Mouse (Mus musculus): ENCODE measurements around the gene Map4k4. TPM values are rescaled to one million over a fixed set of nuclear protein-coding genes. Genes with fewer than 3 reads are reported as not detected.

The Map4k4 gene
- total and polyA plus RNA-seq, 2 experiments from 2014 or later = 34.1 to 189 TPM

DNA sequence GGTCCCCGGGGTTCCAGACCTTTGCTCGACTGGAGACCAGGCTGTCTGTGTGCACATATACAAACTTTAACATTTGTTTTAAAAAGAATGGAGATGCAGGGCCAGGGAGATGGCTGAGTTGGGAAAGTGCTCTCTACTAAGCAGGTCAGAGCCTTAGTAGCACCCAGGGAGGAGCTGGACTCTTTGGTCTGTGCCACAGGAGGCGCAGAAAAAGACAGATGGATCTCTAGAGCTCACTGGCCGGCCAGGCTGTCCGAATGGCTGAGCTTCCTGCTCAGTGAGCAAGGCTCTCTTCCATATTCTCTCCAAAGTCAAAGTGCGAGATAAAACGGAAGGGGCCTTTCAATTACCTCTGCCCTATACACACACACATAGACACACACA lies 33.6 kb upstream of the Map4k4 start:
- WGBS = 80% methylated on average over 7 of the region's 7 CpGs
- no peaks in the 10 kb centered on the region for H3K36me3 ChIP-seq (ENCODE audit: insufficient read depth, low read length)
- no peak overlapping the region for H3K27ac ChIP-seq
- no peaks in the 10 kb centered on the region for H3K9me3 ChIP-seq (ENCODE audit: low read length)
- no peak overlapping the region for H3K9ac ChIP-seq (replicated peaks; ENCODE audit: low read length)
- DNase-seq (ENCODE audit: low spot score) = no peak
- no peak overlapping the region for H3K4me3 ChIP-seq (ENCODE audit: low read length)
- H3K4me1 ChIP-seq (ENCODE audit: insufficient read depth, low read length) = peaks cover 12% of the 10 kb centered on the region
- no peak for ATAC-seq
- no peaks in the 10 kb centered on the region for H3K27me3 ChIP-seq (ENCODE audit: insufficient read depth, low read length)
- H3K4me2 ChIP-seq (ENCODE audit: low read depth, low read length) = no peak overlapping the region
- no peak for TF ChIP-seq CTCF (IDR thresholded peaks at IDR 0.05; ENCODE audit: low read depth)

DNA sequence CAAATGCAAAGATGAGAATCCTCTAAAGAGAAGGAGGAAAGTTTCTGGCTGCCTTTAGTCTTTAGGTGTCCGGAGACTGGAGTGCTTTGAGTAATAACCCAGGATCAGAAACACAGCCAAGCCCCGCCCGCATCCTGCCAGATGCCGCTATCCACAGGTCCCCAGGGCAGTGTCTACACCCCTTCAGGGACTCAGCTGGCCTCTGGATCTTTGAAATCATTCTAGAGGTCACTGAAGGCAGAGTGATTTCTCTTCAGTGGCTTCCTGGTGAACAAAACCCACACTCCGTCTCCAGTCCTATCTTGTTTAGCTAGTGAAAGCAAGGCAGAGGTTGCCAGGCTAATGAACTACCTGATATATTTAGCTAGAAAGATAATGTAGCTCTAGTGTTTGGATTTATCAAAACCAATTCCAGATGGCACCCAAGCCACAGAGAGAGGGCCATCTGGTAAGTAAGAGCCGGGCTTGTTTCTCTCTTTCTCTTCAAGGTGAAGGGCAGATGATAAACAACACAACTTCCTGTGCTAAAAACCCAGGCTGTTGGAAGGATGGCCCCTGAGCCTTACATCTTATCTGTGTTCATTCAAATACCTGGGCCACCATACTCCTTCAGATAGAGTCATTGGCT lies 32.6 kb upstream of the Map4k4 start:
- Histone ChIP-seq H3K4me3 (ENCODE audit: low read length) (no peak overlapping the region), H3K9me3 (ENCODE audit: low read length) (no peaks in the 10 kb centered on the region), H3K36me3 (ENCODE audit: insufficient read depth, low read length) (no peaks in the 10 kb centered on the region), H3K9ac (replicated peaks; ENCODE audit: low read length) (no peak overlapping the region), H3K27me3 (ENCODE audit: insufficient read depth, low read length) (no peaks in the 10 kb centered on the region), H3K4me2 (ENCODE audit: low read depth, low read length) (no peak overlapping the region), H3K4me1 (ENCODE audit: insufficient read depth, low read length) (peaks cover 12% of the 10 kb centered on the region), H3K27ac (no peak overlapping the region)
- ATAC-seq = no peak
- WGBS = 48% methylated on average over 6 of the region's 6 CpGs
- TF ChIP-seq CTCF (IDR thresholded peaks at IDR 0.05; ENCODE audit: low read depth) = no peak
- peak; percentile 18 for DNase-seq (ENCODE audit: low spot score)

DNA sequence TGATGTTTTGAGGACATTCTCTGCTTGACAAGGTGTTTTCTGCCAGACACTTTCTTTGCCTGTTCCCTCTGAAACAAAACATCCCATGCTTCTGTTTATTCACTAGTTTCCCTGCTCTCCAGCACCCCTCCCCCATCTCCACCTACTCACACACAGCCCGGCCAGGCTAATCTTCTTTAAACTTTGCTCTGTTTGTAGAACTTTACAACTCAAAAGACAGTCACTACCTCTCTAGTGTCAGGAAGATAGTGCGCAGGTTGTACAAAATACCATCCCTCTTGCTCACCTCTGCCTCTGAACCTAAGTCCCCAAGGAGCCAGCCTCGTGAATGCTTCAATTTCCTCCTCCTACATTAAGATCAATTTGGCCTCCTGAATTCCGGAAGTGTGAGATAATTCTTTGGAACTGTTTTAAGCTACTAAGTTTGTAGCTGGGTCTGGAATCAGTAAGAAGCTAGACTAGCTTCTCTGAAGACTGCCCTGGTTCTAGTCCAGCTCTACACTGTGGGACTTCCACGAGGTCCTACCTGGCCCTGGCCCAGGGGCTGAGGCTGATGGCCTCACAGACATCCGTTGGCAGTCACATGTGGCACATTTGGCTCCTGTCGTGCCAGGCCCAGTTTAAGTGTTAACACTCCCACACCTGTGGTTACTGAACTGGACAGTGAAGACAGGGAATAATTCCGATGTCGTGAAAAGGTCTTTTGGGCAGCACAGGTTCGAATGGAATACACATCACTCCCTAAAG lies 31.7 kb upstream of the Map4k4 start:
- Histone ChIP-seq H3K4me1 (ENCODE audit: insufficient read depth, low read length) (peaks cover 12% of the 10 kb centered on the region), H3K9me3 (ENCODE audit: low read length) (no peaks in the 10 kb centered on the region), H3K36me3 (ENCODE audit: insufficient read depth, low read length) (no peaks in the 10 kb centered on the region), H3K4me2 (ENCODE audit: low read depth, low read length) (no peak overlapping the region), H3K9ac (replicated peaks; ENCODE audit: low read length) (no peak overlapping the region), H3K27ac (no peak overlapping the region), H3K27me3 (ENCODE audit: insufficient read depth, low read length) (no peaks in the 10 kb centered on the region), H3K4me3 (ENCODE audit: low read length) (no peak overlapping the region)
- TF ChIP-seq CTCF (IDR thresholded peaks at IDR 0.05; ENCODE audit: low read depth) = no peak
- DNase-seq (ENCODE audit: low spot score) = no peak
- ATAC-seq = no peak
- WGBS = 62% methylated on average over 10 of the region's 10 CpGs

DNA sequence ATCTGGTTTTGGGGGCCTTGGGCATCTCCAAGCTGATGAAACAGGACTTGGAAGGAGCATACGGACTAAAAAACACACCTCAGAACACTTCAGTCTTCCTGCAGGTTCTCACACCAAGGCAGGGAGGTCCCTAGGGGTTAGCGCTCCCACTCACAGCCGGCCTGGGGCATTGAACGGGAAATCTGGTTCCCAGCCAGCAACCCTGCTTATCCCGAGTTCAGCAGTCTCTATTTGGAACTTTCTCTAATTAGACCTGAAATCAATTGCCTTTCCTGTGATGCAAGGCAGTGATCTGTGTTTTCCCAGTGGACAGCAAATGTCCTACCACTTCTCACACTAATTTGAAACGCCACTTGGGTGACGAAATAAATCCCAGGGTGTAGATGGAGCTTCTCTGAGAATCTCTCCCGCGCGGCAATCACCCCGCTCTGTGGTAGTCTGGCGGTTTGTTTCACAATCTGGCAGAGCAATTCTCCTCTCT lies 31.0 kb upstream of the Map4k4 start:
- Histone ChIP-seq H3K9me3 (ENCODE audit: low read length) (no peaks in the 10 kb centered on the region), H3K4me3 (ENCODE audit: low read length) (no peak overlapping the region), H3K4me1 (ENCODE audit: insufficient read depth, low read length) (peaks cover 12% of the 10 kb centered on the region), H3K36me3 (ENCODE audit: insufficient read depth, low read length) (no peaks in the 10 kb centered on the region), H3K9ac (replicated peaks; ENCODE audit: low read length) (no peak overlapping the region), H3K27ac (no peak overlapping the region), H3K4me2 (ENCODE audit: low read depth, low read length) (0 out of 2 replicates have a peak overlapping the region, but pooled peaks have one; percentile 13), H3K27me3 (ENCODE audit: insufficient read depth, low read length) (no peaks in the 10 kb centered on the region)
- WGBS = 40% methylated on average over 12 of the region's 12 CpGs
- TF ChIP-seq CTCF (IDR thresholded peaks at IDR 0.05; ENCODE audit: low read depth) = no peak; the same call in 1 of the 2 replicates
- DNase-seq (ENCODE audit: low spot score) (peak; percentile 51), ATAC-seq (0 out of 2 replicates have a peak, but pooled peaks have one; percentile 47)

- ATAC-seq (no peak), DNase-seq (ENCODE audit: low spot score) (no peak)
- Histone ChIP-seq H3K27me3 (ENCODE audit: insufficient read depth, low read length) (no peaks in the 10 kb centered on the region), H3K4me3 (ENCODE audit: low read length) (no peak overlapping the region), H3K4me1 (ENCODE audit: insufficient read depth, low read length) (no peaks in the 10 kb centered on the region), H3K27ac (no peak overlapping the region), H3K36me3 (ENCODE audit: insufficient read depth, low read length) (no peaks in the 10 kb centered on the region), H3K9ac (replicated peaks; ENCODE audit: low read length) (no peak overlapping the region), H3K4me2 (ENCODE audit: low read depth, low read length) (no peak overlapping the region), H3K9me3 (ENCODE audit: low read length) (no peaks in the 10 kb centered on the region)
- no peak for TF ChIP-seq CTCF (IDR thresholded peaks at IDR 0.05; ENCODE audit: low read depth)
- 68% methylated on average over 3 of the region's 3 CpGs for whole genome bisulfite sequencing
Measured at GRCm38 (mm10) chr1:39877981-39878380, 22.7 kb upstream of the Map4k4 start.

- Histone ChIP-seq H3K36me3 (ENCODE audit: insufficient read depth, low read length) (no peaks in the 10 kb centered on the region), H3K27ac (no peak overlapping the region), H3K4me2 (ENCODE audit: low read depth, low read length) (no peak overlapping the region), H3K9me3 (ENCODE audit: low read length) (no peaks in the 10 kb centered on the region), H3K4me3 (ENCODE audit: low read length) (no peak overlapping the region), H3K9ac (replicated peaks; ENCODE audit: low read length) (no peak overlapping the region), H3K27me3 (ENCODE audit: insufficient read depth, low read length) (no peaks in the 10 kb centered on the region), H3K4me1 (ENCODE audit: insufficient read depth, low read length) (peaks cover 6% of the 10 kb centered on the region; the same call in 1 of the 2 replicates)
- TF ChIP-seq CTCF (IDR thresholded peaks at IDR 0.05; ENCODE audit: low read depth) = no peak
- ATAC-seq (no peak), DNase-seq (ENCODE audit: low spot score) (no peak)
- WGBS = 84% methylated on average over 4 of the region's 4 CpGs
Measured at GRCm38 (mm10) chr1:39882505-39882904, 18.2 kb upstream of the Map4k4 start.
